In the genomic region with DNA sequence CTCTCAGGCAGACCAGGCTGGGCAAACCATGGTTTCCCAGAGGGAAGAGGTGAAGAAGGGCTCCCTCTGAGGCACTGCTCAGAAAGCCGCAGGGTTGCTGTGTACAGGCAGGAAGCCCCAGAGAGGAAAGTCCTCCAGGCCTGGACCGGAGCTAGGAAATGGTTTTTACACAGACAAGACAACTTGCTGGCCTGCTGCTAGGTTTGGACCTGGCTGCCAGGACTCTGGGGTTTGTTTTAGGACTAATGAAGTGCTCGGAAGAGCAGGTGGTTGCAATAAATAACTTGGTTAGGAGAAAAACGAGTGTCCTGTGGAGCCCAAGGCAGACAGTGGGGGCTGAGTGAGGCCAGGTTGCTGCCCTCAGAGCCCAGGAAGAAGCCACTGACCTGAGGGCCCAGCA, we compare ENCODE assay signal across 31 mouse cellular contexts. TPM values are rescaled to one million over a fixed set of nuclear protein-coding genes. Genes with fewer than 3 reads are reported as not detected.
"Had no signal": no experiment of that assay in that cellular context is flagged by ENCODE, and none has a peak within 500 bp of the region (broad histone marks: within the 10 kb centered on the region; RNA-seq: fewer than 3 reads in every experiment).

No protein-coding gene starts in this region.

- H3K9ac ChIP-seq: heart, embryonic 13.5 days; heart, embryonic 15.5 days; hindbrain, embryonic 13.5 days; hindbrain, embryonic 15.5 days; kidney, embryonic 15.5 days; limb, embryonic 12.5 days; limb, embryonic 15.5 days; liver, embryonic 12.5 days; liver, embryonic 14.5 days had no signal

- DNase-seq: gastrocnemius, postnatal 14 days; gastrocnemius, postnatal 36 days; heart, adult 11 months; heart, adult 2 months; heart, postnatal 14 days; heart, postnatal 36 days; kidney, adult 11 months; kidney, adult 2 months; kidney, adult 9 months; kidney, postnatal 14 days; kidney, postnatal 36 days; layer of hippocampus, adult 9-11 months; layer of hippocampus, postnatal 36 days; left cerebral cortex, postnatal 4 days; lung, adult 18-20 months had no signal

- H3K4me2 ChIP-seq: heart, embryonic 11.5 days; heart, embryonic 13.5 days; heart, embryonic 15.5 days; hindbrain, embryonic 13.5 days; hindbrain, embryonic 15.5 days; kidney, embryonic 15.5 days; limb, embryonic 12.5 days; limb, embryonic 15.5 days; liver, embryonic 12.5 days had no signal

- ATAC-seq: hindbrain, postnatal 0 days; liver, embryonic 12.5 days had no signal

- H3K9me3 ChIP-seq: heart, embryonic 13.5 days; heart, embryonic 15.5 days; hindbrain, embryonic 13.5 days; hindbrain, embryonic 15.5 days; kidney, embryonic 15.5 days; limb, embryonic 12.5 days; limb, embryonic 15.5 days; liver, embryonic 12.5 days had no signal

- H3K4me3 ChIP-seq: heart, adult 2 months; heart, embryonic 13.5 days; heart, embryonic 15.5 days; hindbrain, embryonic 13.5 days; hindbrain, embryonic 15.5 days; kidney, embryonic 15.5 days; limb, embryonic 12.5 days; limb, embryonic 15.5 days; liver, embryonic 12.5 days had no signal

- H3K27ac ChIP-seq: heart, adult 2 months; heart, embryonic 13.5 days; heart, embryonic 15.5 days; hindbrain, embryonic 13.5 days; hindbrain, embryonic 15.5 days; hindbrain, postnatal 0 days; kidney, embryonic 15.5 days; kidney, postnatal 0 days; limb, embryonic 12.5 days; limb, embryonic 15.5 days; liver, embryonic 12.5 days; liver, embryonic 14.5 days had no signal

RNA-seq across cellular contexts. Expression of a gene that starts 6.5 kb away (rescaled TPM):
- total RNA-seq: gastrocnemius, adult 18-20 months; gastrocnemius, postnatal 36 days; heart, adult 2 months; heart, postnatal 14 days; heart, postnatal 36 days; layer of hippocampus, postnatal 36 days; liver, adult 2 months had no signal
- polyA plus RNA-seq: heart, adult 2 months; heart, embryonic 11.5 days; heart, embryonic 13.5 days; heart, embryonic 15.5 days; heart, postnatal 0 days; hindbrain, embryonic 11.5 days; hindbrain, embryonic 13.5 days; limb, embryonic 12.5 days; liver, adult 2 months had no signal
